Mouse (Mus musculus): ENCODE results near the gene Tmem19.

The Tmem19 gene

DNA sequence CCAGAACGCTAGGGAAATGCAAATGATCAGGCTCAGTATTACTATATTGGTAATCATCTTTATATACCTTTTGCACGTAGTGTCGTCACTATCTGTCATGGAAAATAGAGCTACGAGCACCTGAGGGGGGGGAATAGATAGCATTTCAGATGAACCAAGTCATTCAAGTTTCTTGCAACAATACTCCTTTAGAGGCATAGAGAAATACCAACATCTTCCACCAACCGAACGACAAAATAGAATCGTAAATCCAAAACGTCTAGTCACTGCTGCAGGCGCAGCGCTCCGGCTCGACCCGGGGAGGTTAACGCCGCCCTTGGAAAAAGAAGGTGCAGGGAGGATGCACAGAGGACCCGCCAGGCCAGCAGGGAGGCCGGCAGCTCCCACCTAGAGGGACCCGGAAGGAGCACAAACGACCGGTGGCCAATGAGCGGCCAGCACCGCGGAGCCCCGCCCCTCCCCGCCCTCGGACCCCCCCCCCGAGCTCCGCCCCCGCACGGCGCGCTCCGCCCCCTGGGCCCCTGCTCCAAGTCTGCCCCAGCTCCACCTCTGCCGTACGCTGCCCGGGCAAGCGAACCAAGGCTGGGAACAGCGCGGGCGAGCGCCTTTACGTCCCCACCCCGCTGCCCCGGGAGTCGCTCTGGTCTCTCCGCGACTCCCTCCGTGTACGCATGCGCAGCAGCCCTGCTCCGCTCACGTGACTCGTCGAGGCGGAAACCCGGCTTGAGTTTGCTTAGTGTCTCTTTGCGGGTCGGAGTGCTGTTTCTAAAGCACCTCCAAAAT lies at the start of gene Tmem19:
Gene Tmem19, minus strand, starts transcription at position 662 of the 783 bp plus-strand sequence.
- peak; percentile 100 for DNase-seq (ENCODE audit: low spot score)

DNA sequence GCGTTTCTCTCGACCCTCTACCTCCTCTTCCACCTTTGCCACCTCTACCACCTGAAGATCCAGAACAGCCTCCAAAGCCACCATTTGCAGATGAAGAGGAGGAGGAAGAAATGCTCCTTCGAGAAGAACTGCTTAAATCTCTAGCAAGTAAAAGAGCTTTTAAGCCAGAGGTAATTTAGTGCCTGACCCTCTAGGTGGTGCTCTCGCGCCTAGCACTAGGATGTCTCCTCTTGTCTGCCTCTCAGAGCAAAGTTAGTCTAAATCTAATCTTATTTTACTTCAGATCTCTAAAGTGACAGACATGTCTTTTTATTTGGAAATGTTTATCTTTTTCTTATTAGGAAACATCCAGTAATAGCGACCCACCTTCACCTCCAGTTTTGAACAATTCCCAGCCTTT lies 44.1 kb upstream of the Tmem19 start:
- DNase-seq (ENCODE audit: low spot score), result peak; percentile 88

DNA sequence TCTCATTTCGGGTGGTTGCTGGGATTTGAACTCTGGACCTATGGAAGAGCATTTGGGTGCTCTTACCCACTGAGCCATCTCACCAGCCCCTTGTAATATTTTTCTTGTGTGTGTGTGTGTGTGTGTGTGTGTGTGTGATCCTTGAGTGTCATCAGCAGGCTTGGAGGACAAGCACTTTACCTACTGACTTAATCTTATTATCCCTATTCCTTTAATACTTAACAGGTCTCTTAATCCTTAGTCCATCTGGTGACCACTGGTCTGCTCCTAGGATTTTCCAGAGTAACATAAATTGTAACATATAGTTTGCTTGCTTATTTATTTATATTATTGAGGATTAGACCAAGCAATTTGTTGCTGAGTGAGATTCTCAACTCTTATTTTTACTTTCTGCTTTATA lies 29.6 kb upstream of the Tmem19 start:
- no peak for DNase-seq (ENCODE audit: low spot score)

- DNase-seq (ENCODE audit: low spot score), result no peak
Measured at GRCm38 (mm10) chr10:115391076-115391475, 28.8 kb upstream of the Tmem19 start.

DNA sequence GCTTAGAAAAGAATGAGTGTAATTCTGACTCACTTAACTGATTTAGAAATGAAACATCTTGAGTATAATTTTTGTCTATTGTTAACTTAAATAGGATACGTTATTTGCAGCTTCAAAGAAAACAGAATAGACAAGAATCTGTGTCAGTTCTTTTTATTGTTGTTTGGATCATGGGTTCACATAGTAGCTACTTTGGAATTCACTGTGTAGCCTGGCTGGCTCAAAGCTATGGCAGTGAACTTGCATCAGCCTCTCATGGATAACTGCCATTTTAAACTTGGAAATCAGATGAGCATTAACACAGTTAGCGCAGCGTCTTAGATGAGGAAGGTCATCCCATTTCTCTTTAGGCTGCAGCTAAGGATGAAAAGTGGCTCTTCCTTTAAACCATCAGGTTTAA lies 25.6 kb upstream of the Tmem19 start:
- peak; percentile 78 for DNase-seq (ENCODE audit: low spot score)

DNA sequence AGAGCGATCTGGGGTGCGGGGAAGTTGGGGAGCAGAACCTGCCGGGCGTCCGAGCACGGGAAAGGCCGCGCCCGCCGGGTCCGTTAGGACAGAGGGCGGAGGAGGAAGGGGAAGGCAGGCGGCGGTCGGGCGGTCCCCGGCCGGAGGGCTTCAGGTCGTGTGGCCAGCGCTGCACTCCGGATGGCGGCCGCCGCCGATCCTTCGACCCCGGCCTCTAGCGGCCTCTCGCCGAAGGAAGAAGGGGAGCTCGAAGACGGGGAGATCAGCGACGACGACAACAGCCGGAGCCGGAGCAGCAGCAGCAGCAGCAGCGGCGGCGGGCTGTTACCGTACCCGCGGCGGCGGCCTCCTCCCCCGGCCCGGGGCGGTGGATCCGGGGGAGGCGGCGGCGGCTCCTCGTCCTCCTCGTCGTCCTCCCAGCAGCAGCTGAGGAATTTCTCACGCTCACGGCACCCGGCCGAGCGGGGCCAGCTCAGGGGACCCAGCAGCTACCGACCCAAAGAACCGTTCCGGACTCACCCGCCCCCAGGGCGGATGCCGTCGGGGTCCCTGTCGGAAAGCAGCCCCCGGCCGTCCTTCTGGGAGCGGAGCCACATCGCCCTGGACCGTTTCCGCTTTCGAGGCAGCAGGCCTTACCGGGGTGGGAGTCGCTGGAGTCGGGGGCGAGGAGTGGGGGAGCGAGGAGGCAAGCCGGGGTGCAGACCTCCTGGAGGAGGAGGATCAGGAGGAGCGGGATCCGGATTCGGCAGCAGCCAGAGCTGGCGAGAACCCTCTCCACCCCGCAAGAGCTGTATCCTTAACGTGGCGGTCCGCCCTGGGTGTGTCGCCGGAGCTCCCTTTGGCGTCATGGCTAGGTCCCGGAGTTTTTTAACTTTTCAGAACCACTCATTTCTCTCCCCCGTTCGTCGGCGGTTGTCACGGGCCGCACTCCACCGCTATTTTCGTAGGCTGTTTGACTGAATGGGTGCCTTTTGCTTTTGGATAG lies 23.0 kb upstream of the Tmem19 start:
- DNase-seq (ENCODE audit: low spot score), result peak; percentile 76

DNA sequence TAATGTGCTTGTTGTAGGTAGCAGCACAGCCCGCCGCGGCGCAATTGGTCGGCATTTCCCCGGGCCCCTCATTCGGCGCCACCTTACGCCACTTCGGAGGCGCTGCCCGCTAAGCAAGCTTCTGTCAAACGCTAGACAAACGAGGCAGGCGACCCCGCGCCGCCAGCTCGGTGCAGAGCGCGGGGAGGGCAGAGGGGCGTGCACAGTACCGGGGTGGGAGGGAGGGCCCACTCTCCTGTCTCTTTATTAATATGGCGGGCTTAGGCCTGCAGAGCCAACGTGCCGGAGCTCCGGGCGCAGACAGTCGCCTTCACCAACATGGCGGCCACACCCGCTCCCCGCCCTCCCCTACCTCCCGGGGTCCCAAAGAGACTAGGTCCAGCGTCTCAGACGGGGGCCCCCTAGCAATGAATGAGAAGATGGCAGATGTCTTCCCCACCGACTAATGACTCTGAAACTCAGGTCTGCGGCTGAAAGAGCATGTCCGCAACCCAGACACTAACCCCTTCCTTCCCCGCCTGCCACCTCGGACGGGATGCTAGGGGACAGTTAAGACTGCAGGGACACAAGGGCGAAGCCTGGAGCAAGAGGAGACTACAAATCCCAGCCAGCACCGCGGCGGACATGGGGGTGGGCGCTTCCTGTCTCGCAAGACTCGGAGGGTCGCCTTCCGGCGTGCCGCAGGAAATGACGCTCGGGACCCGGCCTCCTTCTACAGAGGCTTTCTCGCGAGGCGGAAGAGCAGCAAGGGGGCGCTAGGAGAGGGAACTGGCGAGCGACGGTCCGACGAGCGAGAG lies 22.1 kb upstream of the Tmem19 start, which contains the start of the genes Thap2 and Zfc3h1:
Gene Thap2, minus strand, starts transcription at position 223 of the 797 bp plus-strand sequence.
Gene Zfc3h1, plus strand, starts transcription at position 739 of the 797 bp plus-strand sequence.
- DNase-seq (ENCODE audit: low spot score), result peak; percentile 100

- DNase-seq (ENCODE audit: low spot score), result peak; percentile 71
Measured at GRCm38 (mm10) chr10:115383644-115384220, 21.4 kb upstream of the Tmem19 start.

DNA sequence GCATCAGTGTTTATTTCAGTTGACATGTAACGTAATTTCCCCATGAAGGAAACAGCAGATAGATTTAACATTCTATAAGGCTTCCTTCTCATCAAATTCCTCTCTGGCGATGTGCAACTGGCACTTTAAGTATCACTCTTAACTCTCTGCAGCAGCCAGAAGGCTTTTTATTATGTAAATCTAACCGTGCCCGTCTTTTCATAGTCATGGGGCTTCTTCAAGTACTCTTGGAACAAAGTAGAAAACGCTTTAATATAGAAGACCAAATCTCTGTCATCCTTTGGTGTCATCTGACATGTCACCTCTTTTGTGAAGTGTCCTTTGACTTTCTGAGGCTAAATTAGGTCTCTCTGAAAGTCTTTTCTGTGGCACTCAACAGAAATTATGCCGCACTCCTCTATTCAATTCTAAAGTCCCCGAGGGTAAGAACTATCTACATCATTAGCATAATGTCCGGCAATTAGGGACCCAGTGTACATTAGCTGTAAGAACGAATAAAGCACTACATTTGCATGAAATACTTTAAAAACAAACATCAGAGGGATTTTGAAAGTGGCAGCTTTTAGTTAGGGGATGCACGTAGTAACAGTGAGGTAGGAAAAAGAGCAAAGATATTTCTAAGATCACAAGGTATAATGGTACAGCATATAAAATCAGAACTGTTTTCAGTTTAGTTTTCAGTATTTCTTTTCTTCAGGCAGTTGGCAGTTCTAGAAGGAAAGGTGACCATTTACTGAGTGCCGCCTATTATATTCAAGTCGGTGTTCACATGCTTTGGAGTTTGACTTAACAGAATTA lies 20.7 kb upstream of the Tmem19 start:
- no peak for DNase-seq (ENCODE audit: low spot score)

- DNase-seq (ENCODE audit: low spot score), result no peak
Measured at GRCm38 (mm10) chr10:115381506-115382084, 19.3 kb upstream of the Tmem19 start.

DNA sequence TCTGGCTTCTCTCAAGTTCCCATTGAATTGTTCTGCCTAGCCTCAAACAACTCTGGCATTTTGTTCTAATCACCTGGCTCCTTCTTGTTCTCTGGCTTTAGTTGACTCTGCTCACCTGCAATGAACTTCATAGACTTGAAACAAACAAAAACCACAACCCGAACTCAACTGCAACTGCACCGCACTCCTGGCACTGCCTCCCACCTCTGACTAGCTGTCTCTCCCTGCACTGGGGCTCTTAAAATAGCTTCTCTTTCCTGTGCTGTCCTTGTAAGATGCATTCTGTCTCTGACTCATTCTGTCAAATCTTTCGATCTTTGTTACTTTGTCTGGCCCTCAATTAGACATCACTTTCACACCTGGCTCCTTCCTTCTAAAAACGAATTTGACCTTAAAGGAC lies 850 bp upstream of the Tmem19 start:
- no peak for DNase-seq (ENCODE audit: low spot score)

GRCm38 (mm10) chr10:115362623-115362964 lies 293 bp upstream of the Tmem19 start:
- no peak for DNase-seq (ENCODE audit: low spot score)

- DNase-seq (ENCODE audit: low spot score), result peak; percentile 33
Measured at GRCm38 (mm10) chr10:115359066-115359465, 3.2 kb downstream of the Tmem19 start.

DNA sequence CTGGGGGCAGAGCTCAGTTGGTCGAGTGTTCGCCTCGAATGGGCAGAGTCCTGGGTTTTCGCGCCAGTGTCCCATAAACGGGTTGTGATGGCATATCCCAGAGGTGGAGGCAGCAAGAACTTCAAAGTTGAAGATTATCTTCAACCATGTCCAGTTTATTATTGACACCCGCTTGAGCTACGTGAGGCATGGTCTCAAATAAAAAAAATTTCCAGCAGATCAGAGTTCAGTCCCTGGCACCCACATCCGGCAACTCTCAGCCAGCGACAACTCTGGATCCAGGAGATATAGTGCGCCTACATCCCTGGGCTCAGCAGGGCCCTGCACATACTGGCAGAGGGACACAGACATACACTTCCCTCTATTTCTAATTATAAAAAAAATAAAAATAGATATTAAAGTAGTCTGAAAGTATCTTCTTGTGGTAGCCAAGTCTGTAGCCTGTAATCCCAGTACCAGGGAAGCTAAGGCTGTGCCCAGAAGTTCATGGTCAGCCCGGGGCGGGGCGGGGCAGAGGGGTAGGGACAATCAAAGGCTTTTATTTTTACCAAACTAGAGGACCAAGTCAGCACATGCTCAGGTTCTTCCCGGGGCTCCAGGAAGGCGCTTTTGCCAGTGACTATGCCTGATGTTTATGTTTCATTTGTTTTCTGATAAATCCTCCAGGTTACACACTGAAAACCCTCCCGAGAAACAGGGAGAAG lies 3.9 kb downstream of the Tmem19 start:
- no peak for DNase-seq (ENCODE audit: low spot score)

DNA sequence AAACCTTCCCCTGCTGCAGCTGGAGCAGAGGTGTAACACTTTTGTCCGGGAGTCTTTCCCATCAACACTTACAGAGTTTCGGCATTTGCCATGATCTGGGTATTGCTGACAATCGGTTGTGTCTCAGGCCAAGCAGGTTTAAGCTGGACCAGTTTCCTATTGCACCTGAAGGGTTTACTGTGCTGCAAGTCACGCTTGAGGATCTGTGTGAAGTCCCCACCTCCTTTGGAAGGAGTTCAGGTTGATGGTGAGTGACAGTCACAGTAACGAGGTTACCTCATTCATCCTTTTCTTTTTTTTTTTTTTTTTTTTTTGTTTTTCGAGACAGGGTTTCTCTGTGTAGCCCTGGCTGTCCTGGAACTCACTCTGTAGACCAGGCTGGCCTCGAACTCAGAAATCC lies 6.2 kb downstream of the Tmem19 start:
- no peak for DNase-seq (ENCODE audit: low spot score)

DNA sequence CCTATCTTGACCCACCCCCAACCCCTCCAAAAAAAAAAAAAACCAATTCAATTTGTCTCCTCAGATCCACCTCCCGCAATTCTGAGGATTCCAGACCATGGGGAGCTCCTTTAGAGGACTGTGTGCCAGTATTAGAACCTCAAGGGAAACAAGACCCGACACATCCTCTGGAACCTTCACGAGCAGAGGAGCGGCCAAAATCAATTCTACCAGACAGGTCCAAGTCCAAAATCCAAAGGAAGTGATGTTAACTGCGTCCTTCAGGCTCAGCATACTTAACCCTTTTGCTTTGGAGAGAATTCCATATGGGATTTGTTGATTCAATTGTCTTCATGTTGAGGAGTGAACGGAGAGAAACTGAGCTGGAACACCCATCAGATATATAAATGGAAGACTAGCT lies 7.3 kb downstream of the Tmem19 start:
- DNase-seq (ENCODE audit: low spot score), result no peak

- DNase-seq (ENCODE audit: low spot score), result peak; percentile 18
Measured at GRCm38 (mm10) chr10:115354553-115354952, 7.7 kb downstream of the Tmem19 start.

DNA sequence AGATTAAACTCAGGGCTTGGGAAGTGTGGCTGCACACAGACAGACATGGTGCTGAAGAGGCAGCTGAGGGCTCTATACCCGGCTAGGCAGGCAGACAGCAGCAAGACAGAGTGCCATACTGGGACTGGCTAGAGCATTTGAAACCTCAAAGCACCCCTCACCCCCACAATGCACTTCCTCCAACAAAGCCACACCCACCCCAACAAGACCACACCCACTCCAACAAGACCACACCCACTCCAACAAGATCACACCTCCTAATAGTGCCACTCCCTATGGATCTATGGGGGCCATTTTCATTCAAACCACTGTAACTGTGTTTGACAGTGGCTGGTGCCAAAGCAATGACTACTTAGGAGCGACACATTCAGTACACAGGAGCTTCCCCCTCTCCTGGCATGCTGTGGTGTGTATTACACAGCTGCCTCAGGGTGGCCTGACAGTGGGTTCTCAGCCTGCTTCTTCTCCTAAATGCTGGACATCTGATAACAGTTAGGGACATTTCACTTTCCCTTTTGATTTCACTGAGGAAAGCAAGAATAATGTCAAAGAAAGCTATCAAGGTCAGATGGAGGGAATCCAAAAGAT lies 11.4 kb downstream of the Tmem19 start:
- DNase-seq (ENCODE audit: low spot score), result no peak

DNA sequence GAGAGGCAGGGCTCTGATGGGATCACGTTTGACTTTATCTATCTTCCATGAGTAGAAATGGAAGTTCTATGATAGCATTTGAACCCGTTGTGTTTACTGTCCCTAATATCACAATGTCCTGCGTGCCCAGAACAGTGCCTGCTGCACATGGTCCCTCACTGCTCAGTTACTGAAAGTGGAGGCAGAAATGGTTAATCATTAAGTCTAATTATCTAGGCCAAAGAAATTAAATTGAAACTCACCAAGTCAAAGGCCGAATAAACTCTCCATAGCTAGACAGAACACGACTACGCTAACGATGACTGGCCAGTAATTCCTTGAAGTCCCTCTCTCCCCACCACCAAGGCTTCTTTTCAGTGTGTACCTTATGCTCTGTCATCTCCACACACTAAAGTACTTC lies 12.8 kb downstream of the Tmem19 start:
- no peak for DNase-seq (ENCODE audit: low spot score)
